Mouse (Mus musculus) embryonic facial prominence, embryonic 12.5 days (tissue): ENCODE data around the gene Ajm1. TPM values are rescaled to one million over a fixed set of nuclear protein-coding genes. Genes with fewer than 3 reads are reported as not detected.

Experiments used
- ATAC-seq: fragments of 200-750 bp; cut with Nextera tagmentation; 2 replicates; pipeline ENCODE4 v1.8.0; 2017; ENCODE audit not compliant: insufficient number of reproducible peaks, insufficient read depth, low FRiP score, low TSS enrichment
- H3K27ac ChIP-seq: fragments of 300-500 bp; sonication (generic); 2 replicates; pipeline ENCODE4 v1.5.1; 2016; ENCODE audit warnings: mild to moderate bottlenecking
- H3K27me3 ChIP-seq: fragments of 300-500 bp; sonication (generic); 2 replicates; pipeline ENCODE4 v1.6.1; 2016; ENCODE audit warnings: mild to moderate bottlenecking, moderate library complexity
- H3K36me3 ChIP-seq: fragments of 300-500 bp; sonication (generic); 2 replicates; pipeline ENCODE4 v1.6.1; 2016; ENCODE audit warnings: mild to moderate bottlenecking
- H3K4me1 ChIP-seq: fragments of 300-500 bp; sonication (generic); 2 replicates; pipeline ENCODE4 v1.6.1; 2016
- H3K4me2 ChIP-seq: fragments of 300-500 bp; sonication (generic); replicated peaks from 2 replicates; pipeline ENCODE4 v1.6.1; 2016; ENCODE audit warnings: mild to moderate bottlenecking, moderate library complexity
- H3K4me3 ChIP-seq: fragments of 300-500 bp; sonication (generic); 2 replicates; pipeline ENCODE4 v1.5.1; 2016; ENCODE audit warnings: mild to moderate bottlenecking
- H3K9ac ChIP-seq: fragments of 300-500 bp; sonication (generic); 2 replicates; pipeline ENCODE4 v1.6.1; 2016; ENCODE audit warnings: mild to moderate bottlenecking, moderate library complexity
- H3K9me3 ChIP-seq: fragments of 300-500 bp; sonication (generic); 2 replicates; pipeline ENCODE4 v1.6.1; 2016; ENCODE audit warnings: mild to moderate bottlenecking, moderate library complexity
- WGBS: fragments of 180-500 bp; shearing (Covaris S2); methylation state at CpG from one replicate; pipeline ENCODE4 v1.1.7; 2016; 5-methylcytosine and 5-hydroxymethylcytosine counted together
- polyA plus RNA-seq: library from polyadenylated mRNA; unstranded; fragments of >200 nt; fragmentation: Nextera tagmentation; extraction: Ambion mirVana; gene quantifications from 2 replicates; pipeline ENCODE4 v1.2.1, GENCODE M21; 2016

The Ajm1 gene
- polyA plus RNA-seq, 1 experiment from 2014 or later, result 0.24 TPM

- no peak overlapping the region for H3K4me3 ChIP-seq
- 93% methylated on average over 5 of the region's 5 CpGs for WGBS
- H3K9ac ChIP-seq, result no peak overlapping the region
- H3K36me3 ChIP-seq, result peaks cover 59% of the 10 kb centered on the region
- no peak overlapping the region for H3K27ac ChIP-seq
- H3K4me1 ChIP-seq, result peaks cover 15% of the 10 kb centered on the region
- no peak for ATAC-seq
- H3K27me3 ChIP-seq, result no peaks in the 10 kb centered on the region
- no peak overlapping the region for H3K4me2 ChIP-seq
- H3K9me3 ChIP-seq, result no peaks in the 10 kb centered on the region
These were observed 21.0 kb upstream of the Ajm1 start for GRCm38 (mm10) chr2:25602526-25602925.

- no peaks in the 10 kb centered on the region for H3K27me3 ChIP-seq
- no peak for ATAC-seq
- peaks cover 84% of the 10 kb centered on the region for H3K36me3 ChIP-seq
- WGBS, result 88% methylated on average over 2 of the region's 2 CpGs
- no peaks in the 10 kb centered on the region for H3K4me1 ChIP-seq
- no peak overlapping the region for H3K27ac ChIP-seq
- no peak overlapping the region for H3K9ac ChIP-seq
- H3K4me3 ChIP-seq, result no peak overlapping the region
- no peaks in the 10 kb centered on the region for H3K9me3 ChIP-seq
- no peak overlapping the region for H3K4me2 ChIP-seq
These were observed 18.5 kb upstream of the Ajm1 start for GRCm38 (mm10) chr2:25600037-25600436.

- H3K4me2 ChIP-seq, result no peak overlapping the region
These were observed 17.2 kb upstream of the Ajm1 start for GRCm38 (mm10) chr2:25598749-25599148.

GRCm38 (mm10) chr2:25596765-25597510 lies 15.4 kb upstream of the Ajm1 start:
- Histone ChIP-seq H3K27ac (no peak overlapping the region), H3K4me1 (no peaks in the 10 kb centered on the region), H3K36me3 (peaks cover 94% of the 10 kb centered on the region), H3K4me2 (no peak overlapping the region), H3K9ac (no peak overlapping the region), H3K4me3 (no peak overlapping the region), H3K27me3 (no peaks in the 10 kb centered on the region), H3K9me3 (no peaks in the 10 kb centered on the region)
- no peak for ATAC-seq
- WGBS, result 95% methylated on average over 5 of the region's 5 CpGs

More at GRCm38 (mm10) chr2:25598749-25599148, 17.2 kb upstream of the Ajm1 start:
- Histone ChIP-seq H3K27me3 (no peaks in the 10 kb centered on the region), H3K27ac (no peak overlapping the region), H3K4me1 (no peaks in the 10 kb centered on the region), H3K9ac (no peak overlapping the region), H3K36me3 (peaks cover 91% of the 10 kb centered on the region), H3K9me3 (no peaks in the 10 kb centered on the region), H3K4me3 (no peak overlapping the region)
- no peak for ATAC-seq
- 81% methylated on average over 1 of the region's 1 CpGs for WGBS

GRCm38 (mm10) chr2:25591863-25592262 lies 10.3 kb upstream of the Ajm1 start:
- Histone ChIP-seq H3K27me3 (no peaks in the 10 kb centered on the region), H3K9ac (no peak overlapping the region), H3K4me2 (no peak overlapping the region), H3K4me1 (no peaks in the 10 kb centered on the region), H3K36me3 (peaks cover 87% of the 10 kb centered on the region), H3K27ac (no peak overlapping the region), H3K4me3 (no peak overlapping the region), H3K9me3 (no peaks in the 10 kb centered on the region)
- 77% methylated on average over 2 of the region's 2 CpGs for WGBS
- ATAC-seq, result no peak

GRCm38 (mm10) chr2:25588227-25588907 lies 6.8 kb upstream of the Ajm1 start:
- Histone ChIP-seq H3K27ac (no peak overlapping the region), H3K4me1 (no peaks in the 10 kb centered on the region), H3K36me3 (peaks cover 91% of the 10 kb centered on the region), H3K27me3 (no peaks in the 10 kb centered on the region), H3K4me2 (no peak overlapping the region), H3K4me3 (no peak overlapping the region), H3K9me3 (no peaks in the 10 kb centered on the region), H3K9ac (no peak overlapping the region)
- WGBS, result 94% methylated on average over 8 of the region's 8 CpGs
- no peak for ATAC-seq

GRCm38 (mm10) chr2:25587290-25587689 lies 5.7 kb upstream of the Ajm1 start:
- Histone ChIP-seq H3K4me3 (no peak overlapping the region), H3K4me1 (0 out of 2 replicates have a peak, but pooled peaks cover 6% of the 10 kb centered on the region), H3K27ac (no peak overlapping the region), H3K9me3 (no peaks in the 10 kb centered on the region), H3K4me2 (no peak overlapping the region), H3K36me3 (peaks cover 87% of the 10 kb centered on the region), H3K27me3 (no peaks in the 10 kb centered on the region), H3K9ac (no peak overlapping the region)
- ATAC-seq, result no peak
- 89% methylated on average over 8 of the region's 8 CpGs for WGBS

DNA sequence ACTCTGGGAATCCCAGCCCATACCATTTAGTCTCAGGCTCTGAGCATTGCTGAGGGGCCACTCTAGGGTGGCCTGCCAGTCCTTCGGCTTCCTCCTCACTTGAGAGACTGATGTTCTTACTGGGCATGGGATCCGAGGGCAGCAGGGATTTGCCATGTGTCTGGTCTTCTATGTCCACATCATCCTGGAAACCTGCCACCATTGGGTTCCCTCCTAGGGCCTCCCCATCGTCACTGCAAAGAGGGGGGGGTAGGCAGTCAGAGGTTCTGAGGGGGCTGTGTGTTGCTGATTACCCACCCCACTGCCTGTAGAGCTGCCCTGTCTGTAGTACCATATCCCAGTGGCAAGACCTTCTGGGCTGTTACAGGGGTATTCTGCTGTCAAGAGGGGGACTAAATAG lies 4.0 kb upstream of the Ajm1 start:
- ATAC-seq, result no peak
- no peak overlapping the region for H3K4me2 ChIP-seq
- peaks cover 8% of the 10 kb centered on the region for H3K27me3 ChIP-seq
- peaks cover 71% of the 10 kb centered on the region for H3K36me3 ChIP-seq
- no peak overlapping the region for H3K27ac ChIP-seq
- no peak overlapping the region for H3K9ac ChIP-seq
- peaks cover 16% of the 10 kb centered on the region; the same call in 1 of the 2 replicates for H3K4me1 ChIP-seq
- H3K9me3 ChIP-seq, result no peaks in the 10 kb centered on the region
- 88% methylated on average over 3 of the region's 3 CpGs for WGBS
- no peak overlapping the region for H3K4me3 ChIP-seq

- no peak for ATAC-seq
- no peak overlapping the region for H3K4me3 ChIP-seq
- H3K36me3 ChIP-seq, result peaks cover 65% of the 10 kb centered on the region
- H3K9ac ChIP-seq, result no peak overlapping the region
- no peak overlapping the region for H3K27ac ChIP-seq
- H3K4me1 ChIP-seq, result peaks cover 21% of the 10 kb centered on the region; the same call in 1 of the 2 replicates
- peaks cover 16% of the 10 kb centered on the region for H3K27me3 ChIP-seq
- 80% methylated on average over 4 of the region's 4 CpGs for WGBS
- H3K4me2 ChIP-seq, result no peak overlapping the region
- H3K9me3 ChIP-seq, result no peaks in the 10 kb centered on the region
These were observed 3.3 kb upstream of the Ajm1 start for GRCm38 (mm10) chr2:25584856-25585255.

- Histone ChIP-seq H3K9me3 (no peaks in the 10 kb centered on the region), H3K27ac (no peak overlapping the region), H3K27me3 (peaks cover 23% of the 10 kb centered on the region), H3K9ac (no peak overlapping the region), H3K36me3 (peaks cover 63% of the 10 kb centered on the region), H3K4me1 (peaks cover 28% of the 10 kb centered on the region; the same call in 1 of the 2 replicates), H3K4me2 (no peak overlapping the region), H3K4me3 (no peak overlapping the region)
- ATAC-seq, result no peak
- WGBS, result 92% methylated on average over 3 of the region's 3 CpGs
These were observed 2.6 kb upstream of the Ajm1 start for GRCm38 (mm10) chr2:25584152-25584551.

DNA sequence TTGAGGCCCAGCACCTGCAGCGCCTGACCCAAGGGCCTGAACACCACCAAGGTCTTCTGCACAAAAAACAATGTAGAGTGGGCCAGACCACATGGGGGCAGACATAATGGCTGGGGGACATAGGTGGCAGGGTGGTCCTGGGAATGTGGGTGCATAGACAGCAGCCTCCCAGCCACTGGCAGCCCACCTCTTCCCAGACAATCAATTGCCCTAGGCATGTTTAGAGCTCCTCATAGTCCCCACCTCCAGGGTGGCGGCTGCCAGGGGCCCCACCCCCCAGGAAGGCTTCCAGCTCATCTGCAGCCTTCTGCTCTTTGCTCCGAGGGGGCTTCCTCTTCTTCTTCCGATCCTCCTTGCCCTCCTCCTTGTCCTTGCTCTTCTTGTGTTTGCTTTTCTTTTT lies 2.0 kb upstream of the Ajm1 start:
- Histone ChIP-seq H3K9ac (no peak overlapping the region), H3K27ac (no peak overlapping the region), H3K36me3 (peaks cover 57% of the 10 kb centered on the region), H3K4me2 (no peak overlapping the region), H3K27me3 (peaks cover 29% of the 10 kb centered on the region), H3K4me3 (no peak overlapping the region), H3K9me3 (no peaks in the 10 kb centered on the region), H3K4me1 (peaks cover 29% of the 10 kb centered on the region; the same call in 1 of the 2 replicates)
- 69% methylated on average over 4 of the region's 4 CpGs for WGBS
- no peak for ATAC-seq

- Histone ChIP-seq H3K4me2 (no peak overlapping the region), H3K36me3 (peaks cover 52% of the 10 kb centered on the region), H3K9ac (no peak overlapping the region), H3K4me1 (peaks cover 31% of the 10 kb centered on the region), H3K27me3 (peaks cover 33% of the 10 kb centered on the region), H3K27ac (no peak overlapping the region), H3K4me3 (no peak overlapping the region), H3K9me3 (no peaks in the 10 kb centered on the region)
- WGBS, result 81% methylated on average over 6 of the region's 6 CpGs
- no peak for ATAC-seq
These were observed 1.5 kb upstream of the Ajm1 start for GRCm38 (mm10) chr2:25583120-25583481.
